Mouse (Mus musculus) layer of hippocampus, adult 8-10 months (tissue): ENCODE measurements at regions not wholly inside any gene's neighbourhood (a gene's known extent, or its start where the extent isn't known, plus 50 kb on each side); places are given as distances from the start of the nearest gene placed in this dataset.

Experiments
- DNase-seq, 2 experiments: peaks; one replicate each; pipeline ENCODE4 v3.0.0; 2022; ENCODE audit warnings: low spot score in 2 of 2

GRCm38 (mm10) chr6:35608336-35608735, 68.6 kb upstream of the Mtpn start:
- no peak for DNase-seq

GRCm38 (mm10) chr6:35605100-35605499, 65.4 kb upstream of the Mtpn start:
- DNase-seq: no peak

- DNase-seq: no peak
Measured at GRCm38 (mm10) chr6:35601373-35601772, 61.7 kb upstream of the Mtpn start.

GRCm38 (mm10) chr6:35599841-35600240, 60.2 kb upstream of the Mtpn start:
- DNase-seq: no peak

GRCm38 (mm10) chr6:35598406-35599185, 58.9 kb upstream of the Mtpn start:
- peak; percentile 51 to 57 for DNase-seq

GRCm38 (mm10) chr6:35595012-35595411, 55.3 kb upstream of the Mtpn start:
- no peak for DNase-seq

GRCm38 (mm10) chr6:35592234-35592633, 52.5 kb upstream of the Mtpn start:
- DNase-seq: no peak
